Mouse (Mus musculus) mature B cell (primary cell): Measurements from ENCODE around the gene Rgcc.

ENCODE experiments used
- in situ Hi-C: fragments of 300-500 bp; cut with MboI; formaldehyde crosslinking; loops from 2 replicates; pipeline ENCODE4 v1.14.3; 2019

The Rgcc gene

GRCm38 (mm10) chr14:79280456-79280855, 21.0 kb downstream of the Rgcc start:
- in situ Hi-C loops, result no loop called here

- in situ Hi-C loops, result no loop called here
Observed at GRCm38 (mm10) chr14:79279494-79279893, 22.0 kb downstream of the Rgcc start.

- in situ Hi-C loops, result no loop called here
Observed at GRCm38 (mm10) chr14:79278927-79279326, 22.5 kb downstream of the Rgcc start.

GRCm38 (mm10) chr14:79277922-79278321, 23.5 kb downstream of the Rgcc start:
- in situ Hi-C loops, result no loop called here

GRCm38 (mm10) chr14:79275870-79276395, 25.5 kb downstream of the Rgcc start:
- in situ Hi-C loops, result no loop called here

- in situ Hi-C loops, result no loop called here
Observed at GRCm38 (mm10) chr14:79275441-79275840, 26.0 kb downstream of the Rgcc start.

GRCm38 (mm10) chr14:79273697-79274477, 27.6 kb downstream of the Rgcc start:
- in situ Hi-C loops, result no loop called here

GRCm38 (mm10) chr14:79272991-79273390, 28.5 kb downstream of the Rgcc start:
- in situ Hi-C loops, result no loop called here

GRCm38 (mm10) chr14:79272188-79272694, 29.2 kb downstream of the Rgcc start:
- in situ Hi-C loops, result no loop called here

- in situ Hi-C loops, result no loop called here
Observed at GRCm38 (mm10) chr14:79269551-79269950, 31.9 kb downstream of the Rgcc start.

- in situ Hi-C loops, result no loop called here
Observed at GRCm38 (mm10) chr14:79267878-79268277, 33.6 kb downstream of the Rgcc start.

- in situ Hi-C loops, result no loop called here
Observed at GRCm38 (mm10) chr14:79267382-79267781, 34.1 kb downstream of the Rgcc start.

GRCm38 (mm10) chr14:79266408-79266807, 35.0 kb downstream of the Rgcc start:
- in situ Hi-C loops, result no loop called here

GRCm38 (mm10) chr14:79265738-79266137, 35.7 kb downstream of the Rgcc start:
- in situ Hi-C loops, result no loop called here

- in situ Hi-C loops, result no loop called here
Observed at GRCm38 (mm10) chr14:79263321-79263720, 38.1 kb downstream of the Rgcc start.

GRCm38 (mm10) chr14:79262677-79263076, 38.8 kb downstream of the Rgcc start:
- in situ Hi-C loops, result no loop called here

- in situ Hi-C loops, result no loop called here
Observed at GRCm38 (mm10) chr14:79259062-79259779, 42.2 kb downstream of the Rgcc start.

- in situ Hi-C loops, result no loop called here
Observed at GRCm38 (mm10) chr14:79256656-79257055, 44.8 kb downstream of the Rgcc start.

GRCm38 (mm10) chr14:79255786-79256185, 45.7 kb downstream of the Rgcc start:
- in situ Hi-C loops, result no loop called here

- in situ Hi-C loops, result no loop called here
Observed at GRCm38 (mm10) chr14:79251727-79252285, 49.6 kb downstream of the Rgcc start.

GRCm38 (mm10) chr14:79244571-79244970, 56.9 kb downstream of the Rgcc start:
- in situ Hi-C loops, result no loop called here
